Mouse (Mus musculus) ES-Bruce4 (cell line): ENCODE results near the gene Otud3. TPM values are rescaled to one million over a fixed set of nuclear protein-coding genes. Genes with fewer than 3 reads are reported as not detected.

Experiments
- H3K27ac ChIP-seq: 2 replicates; pipeline ENCODE4 v1.5.1; 2012; ENCODE audit warnings: low read length, inconsistent platforms; ENCODE audit not compliant: insufficient read depth
- H3K27me3 ChIP-seq: 2 replicates; pipeline ENCODE4 v1.6.1; 2012; ENCODE audit warnings: mild to moderate bottlenecking, low read length, inconsistent platforms; ENCODE audit not compliant: control insufficient read depth, poor library complexity, insufficient read depth, severe bottlenecking
- H3K36me3 ChIP-seq: 2 replicates; pipeline ENCODE4 v1.6.1; 2012; ENCODE audit warnings: inconsistent platforms, mild to moderate bottlenecking, low read length, moderate library complexity; ENCODE audit not compliant: control insufficient read depth, poor library complexity, insufficient read depth, severe bottlenecking
- H3K4me1 ChIP-seq: one replicate; pipeline ENCODE4 v1.8.1; 2011; ENCODE audit warnings: low read length; ENCODE audit not compliant: control insufficient read depth, insufficient read depth
- H3K4me3 ChIP-seq: 2 replicates; pipeline ENCODE4 v1.5.1; 2011; ENCODE audit warnings: low read depth, mild to moderate bottlenecking, low read length
- H3K9ac ChIP-seq: 2 replicates; pipeline ENCODE4 v1.6.1; 2012; ENCODE audit warnings: low read depth, mild to moderate bottlenecking, inconsistent platforms; ENCODE audit not compliant: poor library complexity, severe bottlenecking
- H3K9me3 ChIP-seq: replicated peaks from 2 replicates; pipeline ENCODE4 v1.6.1; 2012; ENCODE audit warnings: mild to moderate bottlenecking, low read length, inconsistent platforms; ENCODE audit not compliant: control insufficient read depth, poor library complexity, insufficient read depth, severe bottlenecking
- CTCF ChIP-seq: IDR thresholded peaks from one replicate; pipeline ENCODE4 v1.8.1; 2011; ENCODE audit warnings: low read depth, low read length
- EP300 ChIP-seq: IDR thresholded peaks from 2 replicates; pipeline ENCODE4 v1.6.1; 2011; ENCODE audit warnings: low read depth, low read length; ENCODE audit not compliant: insufficient read depth
- POLR2A ChIP-seq: IDR thresholded peaks from one replicate; pipeline ENCODE4 v1.8.1; 2011; ENCODE audit warnings: low read length; ENCODE audit not compliant: insufficient read depth
- polyA plus RNA-seq: library from polyadenylated mRNA; stranded (reverse); fragments of >200 nt; gene quantifications from 2 replicates; pipeline ENCODE4 v1.2.4, GENCODE M21; 2011; ENCODE audit warnings: low read depth; ENCODE audit not compliant: missing spikeins, insufficient read depth, insufficient read length

The Otud3 gene
- polyA plus RNA-seq, 1 experiment: 8.7 TPM

GRCm38 (mm10) chr4:138884261-138884660 lies 29.5 kb downstream of the Otud3 start:
- no peak overlapping the region for H3K27ac ChIP-seq
- H3K27me3 ChIP-seq: no peaks in the 10 kb centered on the region
- H3K4me1 ChIP-seq: no peaks in the 10 kb centered on the region
- no peaks in the 10 kb centered on the region for H3K36me3 ChIP-seq
- H3K9ac ChIP-seq: no peak overlapping the region
- TF ChIP-seq CTCF (peak; percentile 88), POLR2A (no peak)
- no peak overlapping the region for H3K4me3 ChIP-seq
- H3K9me3 ChIP-seq: no peaks in the 10 kb centered on the region

- Histone ChIP-seq H3K27me3 (no peaks in the 10 kb centered on the region), H3K4me3 (peak overlapping the region; percentile 56), H3K9ac (no peak overlapping the region; the same call in 1 of the 2 replicates), H3K27ac (no peak overlapping the region), H3K36me3 (no peaks in the 10 kb centered on the region), H3K4me1 (peaks cover 2% of the 10 kb centered on the region), H3K9me3 (no peaks in the 10 kb centered on the region)
- TF ChIP-seq EP300: no peak
- TF ChIP-seq CTCF: no peak
- TF ChIP-seq POLR2A: no peak
Observed at GRCm38 (mm10) chr4:138882179-138882578, 31.6 kb downstream of the Otud3 start.

GRCm38 (mm10) chr4:138880811-138881584 lies 32.7 kb downstream of the Otud3 start:
- Histone ChIP-seq H3K36me3 (no peaks in the 10 kb centered on the region), H3K9me3 (no peaks in the 10 kb centered on the region), H3K4me1 (peaks cover 2% of the 10 kb centered on the region), H3K27ac (no peak overlapping the region), H3K9ac (no peak overlapping the region), H3K4me3 (no peak overlapping the region), H3K27me3 (no peaks in the 10 kb centered on the region)
- TF ChIP-seq CTCF (no peak), EP300 (no peak), POLR2A (no peak)

GRCm38 (mm10) chr4:138879808-138880207 lies 33.9 kb downstream of the Otud3 start:
- no peaks in the 10 kb centered on the region for H3K27me3 ChIP-seq
- no peak overlapping the region for H3K9ac ChIP-seq
- no peaks in the 10 kb centered on the region for H3K9me3 ChIP-seq
- H3K27ac ChIP-seq: no peak overlapping the region
- H3K36me3 ChIP-seq: no peaks in the 10 kb centered on the region
- H3K4me3 ChIP-seq: no peak overlapping the region
- H3K4me1 ChIP-seq: peaks cover 2% of the 10 kb centered on the region
- TF ChIP-seq CTCF (no peak), EP300 (no peak), POLR2A (no peak)

- Histone ChIP-seq H3K36me3 (no peaks in the 10 kb centered on the region), H3K9ac (no peak overlapping the region), H3K4me3 (no peak overlapping the region), H3K9me3 (no peaks in the 10 kb centered on the region), H3K4me1 (peaks cover 2% of the 10 kb centered on the region), H3K27me3 (no peaks in the 10 kb centered on the region), H3K27ac (no peak overlapping the region)
- TF ChIP-seq EP300: no peak
- no peak for TF ChIP-seq POLR2A
- TF ChIP-seq CTCF: no peak
Observed at GRCm38 (mm10) chr4:138878783-138879182, 35.0 kb downstream of the Otud3 start.

- H3K9ac ChIP-seq: no peak within 1 kb of the TSS
- no peak for TF ChIP-seq EP300
- no peaks in the 10 kb centered on the region for H3K27me3 ChIP-seq
- H3K4me3 ChIP-seq: no peak within 1 kb of the TSS
- H3K36me3 ChIP-seq: no peaks in the 10 kb centered on the region
- peaks cover 2% of the 10 kb centered on the region for H3K4me1 ChIP-seq
- no peak within 1 kb of the TSS for H3K27ac ChIP-seq
- no peaks in the 10 kb centered on the region for H3K9me3 ChIP-seq
Observed at GRCm38 (mm10) chr4:138877731-138878130, 36.0 kb downstream of the Otud3 start, which contains the start of gene Pla2g2e. TSS of gene Pla2g2e (plus strand) at chr4:138877942.
